Mouse (Mus musculus) left cerebral cortex, adult 6 months (tissue): ENCODE data around the gene Ppig. TPM values are rescaled to one million over a fixed set of nuclear protein-coding genes. Genes with fewer than 3 reads are reported as not detected.

Experiments used
- long read RNA-seq, 2 experiments: library from polyadenylated mRNA; unstranded; transcript quantifications; one replicate each; pipeline ENCODE4 v2.0.0; 2019 to 2020
- polyA plus RNA-seq: library from polyadenylated mRNA; unstranded; fragments of <200 nt; fragmentation: Nextera tagmentation; gene quantifications from 2 replicates; pipeline ENCODE4 v1.2.3, GENCODE M21; 2021

Ppig gene
- polyA plus RNA-seq, result 65.9 and 74.6 TPM in 2 replicates
- long read RNA-seq, experiment 1, full-length matches to known transcripts, result 32 of 72 reads
- long read RNA-seq, experiment 1, partial matches to known transcripts, result 21 of 72 reads
- long read RNA-seq, experiment 1, other reads (novel, unspliced or antisense), result 19 of 72 reads
- long read RNA-seq, experiment 2, full-length matches to known transcripts, result 4 of 73 reads
- long read RNA-seq, experiment 2, partial matches to known transcripts, result 44 of 73 reads
- long read RNA-seq, experiment 2, other reads (novel, unspliced or antisense), result 25 of 73 reads

GRCm38 (mm10) chr2:69722273-69722649 lies at the start of gene Ppig:
Gene Ppig, plus strand, starts transcription at chr2:69722545.

GRCm38 (mm10) chr2:69712981-69713625 lies 9.2 kb upstream of the Ppig start, which contains the start of gene Fastkd1:
Gene Fastkd1, minus strand, starts transcription at chr2:69713516.

GRCm38 (mm10) chr2:69789429-69790069 lies 67.2 kb downstream of the Ppig start, which contains the start of the genes Ccdc173 and Phospho2:
Gene Ccdc173, minus strand, starts transcription at chr2:69789575.
Gene Phospho2, plus strand, starts transcription at chr2:69789623.

Other genes starting within 250 kb of the Ppig start
- 0.05 TPM in 1 of 2 replicates, not detected in the other for gene Lrp2, start 136.5 kb upstream of the Ppig start, polyA plus RNA-seq
- 14.8 and 16.1 TPM in 2 replicates for gene Bbs5, start 75.4 kb upstream of the Ppig start, polyA plus RNA-seq
- gene Klhl41, start 52.4 kb upstream of the Ppig start, polyA plus RNA-seq, result 0.09 and 0.29 TPM in 2 replicates
- gene Fastkd1, start 9.0 kb upstream of the Ppig start, polyA plus RNA-seq, result 3.7 TPM in 2 replicates
- 1.6 and 1.9 TPM in 2 replicates for gene Ccdc173, start 67.0 kb downstream of the Ppig start, polyA plus RNA-seq
- gene Phospho2, start 67.1 kb downstream of the Ppig start, polyA plus RNA-seq, result 21.7 and 24.8 TPM in 2 replicates
- 22.3 and 26.7 TPM in 2 replicates for gene Klhl23, start 99.4 kb downstream of the Ppig start, polyA plus RNA-seq
- 150 and 199 TPM in 2 replicates for gene Ssb, start 139.0 kb downstream of the Ppig start, polyA plus RNA-seq
- 25.2 and 26.4 TPM in 2 replicates for gene Mettl5, start 163.1 kb downstream of the Ppig start, polyA plus RNA-seq
- gene Ubr3, start 174.7 kb downstream of the Ppig start, polyA plus RNA-seq, result 6.2 and 9.4 TPM in 2 replicates